9 mouse cellular contexts compared by ENCODE assay signal in the genomic region with DNA sequence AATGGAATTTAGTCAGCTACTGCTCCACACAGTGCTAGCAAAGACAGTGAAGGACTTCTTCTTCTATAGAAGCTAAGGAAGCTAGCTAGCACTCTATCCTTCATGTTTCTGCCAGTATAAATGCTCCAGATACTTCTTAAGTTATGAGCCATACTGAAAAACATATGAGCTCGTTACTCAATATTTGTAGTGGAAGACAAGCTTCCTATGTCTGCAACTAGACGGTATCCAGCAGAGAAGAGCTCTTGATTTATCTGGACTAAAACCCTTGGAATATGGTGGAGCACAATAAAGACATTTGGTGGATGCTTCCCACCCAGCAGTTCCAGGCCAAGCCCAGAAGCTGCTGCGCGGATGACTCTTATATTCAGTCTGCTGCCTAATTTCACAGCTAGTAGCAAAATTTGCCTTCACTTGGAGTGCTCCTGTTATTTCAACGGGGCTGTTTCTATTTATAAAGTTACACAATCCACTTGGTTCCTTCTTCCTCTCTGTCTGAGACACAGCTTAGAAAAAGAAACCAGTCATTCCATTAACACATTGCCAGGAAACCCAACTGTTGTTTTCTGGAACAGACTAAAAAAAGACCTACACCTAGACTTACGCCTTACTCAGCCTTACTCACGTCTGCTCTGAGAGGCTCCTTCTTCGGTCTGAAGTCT.
DNase-seq lines count a peak whose midpoint lies in the region; TF ChIP-seq lines count a peak whose summit lies in the region.
"Had no signal": no experiment of that assay in that cellular context is flagged by ENCODE, and none has a peak within 500 bp of the region (broad histone marks: within the 10 kb centered on the region; RNA-seq: fewer than 3 reads in every experiment).

No protein-coding gene starts in this region.

- intact Hi-C loops in heart, postnatal 25 days (cut with DNase I), result loop anchor here (1.0 to 5.0 kb wide), 2 partner anchors 20 to 59 kb away; no protein-coding TSS in a partner anchor

- peak; percentile 21 to 46 for DNase-seq in heart, adult 18-20 months
- DNase-seq in heart, postnatal 25 days (ENCODE audit: low spot score), result no peak
- DNase-seq in Muller cell, postnatal 12 days (ENCODE audit: inconsistent ontology term), result peak; percentile 5
- peak; percentile 67 to 70 for DNase-seq in left cerebral cortex, adult 9 months (ENCODE audit: low spot score in 2 of 2)
- DNase-seq in testis, postnatal 14 days (ENCODE audit: low spot score), result no peak
- no peak for DNase-seq in cerebellum, postnatal 36 days
- DNase-seq: lung, postnatal 10 days had no signal

- peaks cover 4% of the 10 kb centered on the region; the same call in 1 of the 2 replicates for H3K4me1 ChIP-seq in embryonic fibroblast, embryonic 13.5 days (ENCODE audit: control insufficient read depth, insufficient read depth, low read length)
- H3K4me1 ChIP-seq: limb, embryonic 12.5 days had no signal

- no peak overlapping the region for H3K4me3 ChIP-seq in embryonic fibroblast, embryonic 13.5 days (ENCODE audit: insufficient read depth, low read length)
- H3K4me3 ChIP-seq: limb, embryonic 12.5 days had no signal

- peak overlapping the region; percentile 65; the same call in 1 of the 2 replicates for H3K27ac ChIP-seq in embryonic fibroblast, embryonic 13.5 days (ENCODE audit: insufficient read depth, low read length)
- H3K27ac ChIP-seq: limb, embryonic 12.5 days had no signal

- TF ChIP-seq CTCF in embryonic fibroblast, embryonic 13.5 days (IDR thresholded peaks at IDR 0.05; ENCODE audit: borderline replicate concordance, insufficient read depth, low read length), result no peak

- no peak for TF ChIP-seq POLR2A in embryonic fibroblast, embryonic 13.5 days (IDR thresholded peaks at IDR 0.05; ENCODE audit: low read depth, low read length)

Comparison
In these comparisons a context has a peak if more than half of its experiments do, and no peak if none do; other contexts are left out.
1. DNase-seq: peak in heart, adult 18-20 months (2 of 2), Muller cell, postnatal 12 days (single experiment) and left cerebral cortex, adult 9 months (2 of 2); none in heart, postnatal 25 days (single experiment), testis, postnatal 14 days (single experiment) and cerebellum, postnatal 36 days (0 of 2).